Comparison of ENCODE assay signal across 8 mouse cellular contexts in the genomic region with DNA sequence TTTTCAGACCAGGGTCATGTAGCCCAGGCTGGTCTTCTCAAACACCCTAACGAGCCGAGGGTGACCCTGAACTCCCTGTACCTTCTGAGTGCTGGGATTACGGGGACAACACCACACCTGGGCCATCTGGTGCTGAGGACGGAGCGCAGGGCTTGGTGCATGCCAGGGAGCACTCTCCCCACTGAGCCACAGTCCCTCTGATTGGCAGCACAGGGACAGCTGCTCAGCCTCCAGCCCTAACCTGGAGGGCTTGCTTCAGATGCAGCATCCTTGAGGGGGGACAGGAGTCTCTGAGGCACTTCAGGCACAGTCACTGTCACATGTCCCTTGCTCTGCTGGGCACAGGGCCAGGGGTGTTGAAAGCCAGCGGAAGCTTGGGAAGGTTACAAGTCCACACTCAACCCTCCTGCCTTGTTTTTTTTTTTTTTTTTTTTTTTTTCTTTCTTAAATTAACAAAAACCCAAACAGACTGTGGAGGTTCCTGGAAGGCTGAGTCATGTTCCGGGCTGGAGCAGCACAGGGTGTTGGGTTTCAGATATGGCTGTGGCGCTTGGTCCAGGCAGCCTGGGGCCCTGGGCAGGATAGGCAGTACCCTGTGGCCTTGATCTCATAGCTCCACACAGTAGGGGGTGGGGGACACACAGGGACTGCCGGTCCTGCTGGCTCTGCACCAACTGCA. TPM values are rescaled to one million over a fixed set of nuclear protein-coding genes. Genes with fewer than 3 reads are reported as not detected.
A peak's percentile ranks its signal among the peaks of the same experiment; 100 is the strongest.
DNase-seq lines count a peak whose midpoint lies in the region; ATAC-seq and TF ChIP-seq lines count a peak whose summit lies in the region.

No protein-coding gene starts in this region.

- TF ChIP-seq POLR2A in liver, adult 2 months (IDR thresholded peaks at IDR 0.05; ENCODE audit: extremely low read depth, insufficient read depth, low read length) = no peak

- no peak overlapping the region for H3K4me2 ChIP-seq in embryonic facial prominence, embryonic 12.5 days (replicated peaks)
- peak overlapping the region; percentile 12; the same call in 1 of the 2 replicates for H3K4me2 ChIP-seq in kidney, embryonic 16.5 days (replicated peaks; ENCODE audit: low read depth, low read length)
- no peak overlapping the region for H3K4me2 ChIP-seq in midbrain, embryonic 16.5 days (ENCODE audit: low read length)
- no peak overlapping the region for H3K4me2 ChIP-seq in stomach, embryonic 16.5 days (ENCODE audit: low read depth, low read length)

- peak overlapping the region; percentile 78 for H3K27ac ChIP-seq in embryonic facial prominence, embryonic 12.5 days
- H3K27ac ChIP-seq in heart, embryonic 10.5 days = peak overlapping the region; percentile 85
- H3K27ac ChIP-seq in kidney, embryonic 16.5 days (ENCODE audit: low read length) = peak overlapping the region; percentile 90
- peak overlapping the region; percentile 84 for H3K27ac ChIP-seq in liver, adult 2 months (replicated peaks; ENCODE audit: insufficient read depth, low read depth, low read length)
- H3K27ac ChIP-seq in midbrain, embryonic 16.5 days (ENCODE audit: low read length) = no peak overlapping the region
- H3K27ac ChIP-seq in stomach, embryonic 16.5 days (ENCODE audit: low read length) = peak overlapping the region; percentile 92

- H3K36me3 ChIP-seq in embryonic facial prominence, embryonic 12.5 days = no peaks in the 10 kb centered on the region
- peaks cover 30% of the 10 kb centered on the region for H3K36me3 ChIP-seq in heart, embryonic 10.5 days
- no peaks in the 10 kb centered on the region; the same call in 1 of the 2 replicates for H3K36me3 ChIP-seq in kidney, embryonic 16.5 days (ENCODE audit: insufficient read depth, low read length)
- no peaks in the 10 kb centered on the region for H3K36me3 ChIP-seq in liver, adult 2 months (ENCODE audit: control insufficient read depth, insufficient read depth, low read length)
- no peaks in the 10 kb centered on the region for H3K36me3 ChIP-seq in midbrain, embryonic 16.5 days (ENCODE audit: control insufficient read depth, insufficient read depth, low read length)
- H3K36me3 ChIP-seq in stomach, embryonic 16.5 days (ENCODE audit: control insufficient read depth, insufficient read depth, low read length) = no peaks in the 10 kb centered on the region

- ATAC-seq in embryonic facial prominence, embryonic 12.5 days (ENCODE audit: insufficient number of reproducible peaks, insufficient read depth, low FRiP score, low TSS enrichment) = peak; percentile 84; the same call in 1 of the 2 replicates
- ATAC-seq in kidney, embryonic 16.5 days (ENCODE audit: low FRiP score, low TSS enrichment) = peak; percentile 88
- ATAC-seq in midbrain, embryonic 16.5 days = 0 out of 2 replicates have a peak, but pooled peaks have one; percentile 33
- peak; percentile 89 for ATAC-seq in stomach, embryonic 16.5 days (ENCODE audit: insufficient read depth, low FRiP score)

- WGBS in embryonic facial prominence, embryonic 12.5 days = 51% methylated on average over 9 of the region's 9 CpGs
- 54% methylated on average over 9 of the region's 9 CpGs for WGBS in heart, embryonic 10.5 days
- 37% methylated on average over 9 of the region's 9 CpGs for WGBS in kidney, embryonic 16.5 days
- 10% methylated on average over 9 of the region's 9 CpGs for WGBS in liver, adult 2 months
- 68% methylated on average over 9 of the region's 9 CpGs for WGBS in midbrain, embryonic 16.5 days
- 48% methylated on average over 9 of the region's 9 CpGs for WGBS in stomach, embryonic 16.5 days

- H3K79me2 ChIP-seq in liver, adult 2 months (ENCODE audit: control insufficient read depth, insufficient read depth, low read length) = peaks cover 3% of the 10 kb centered on the region; the same call in 1 of the 2 replicates

- no peaks in the 10 kb centered on the region for H3K27me3 ChIP-seq in embryonic facial prominence, embryonic 12.5 days
- H3K27me3 ChIP-seq in heart, embryonic 10.5 days (ENCODE audit: insufficient read depth, poor library complexity, severe bottlenecking) = no peaks in the 10 kb centered on the region
- H3K27me3 ChIP-seq in kidney, embryonic 16.5 days (ENCODE audit: insufficient read depth, low read length) = no peaks in the 10 kb centered on the region
- H3K27me3 ChIP-seq in liver, adult 2 months (ENCODE audit: control insufficient read depth, insufficient read depth, low read length) = no peaks in the 10 kb centered on the region
- H3K27me3 ChIP-seq in midbrain, embryonic 16.5 days (ENCODE audit: control insufficient read depth, insufficient read depth, low read depth, low read length) = no peaks in the 10 kb centered on the region
- no peaks in the 10 kb centered on the region for H3K27me3 ChIP-seq in stomach, embryonic 16.5 days (ENCODE audit: control insufficient read depth, insufficient read depth, low read length)

- DNase-seq in embryo, embryonic 10 days (ENCODE audit: low spot score) = peak; percentile 49
- DNase-seq in embryo, embryonic 9.5 days (ENCODE audit: extremely low spot score) = no peak
- DNase-seq in heart, embryonic 10.5 days (ENCODE audit: low spot score) = peak; percentile 94
- peak; percentile 95 for DNase-seq in liver, adult 2 months (ENCODE audit: extremely low read depth, low read depth, low spot score)

- H3K4me3 ChIP-seq in embryonic facial prominence, embryonic 12.5 days = no peak overlapping the region
- 0 out of 2 replicates have a peak overlapping the region, but pooled peaks have one; percentile 7 for H3K4me3 ChIP-seq in heart, embryonic 10.5 days
- no peak overlapping the region for H3K4me3 ChIP-seq in kidney, embryonic 16.5 days (ENCODE audit: low read length)
- H3K4me3 ChIP-seq in liver, adult 2 months (ENCODE audit: insufficient read depth, low read depth, low read length) = no peak overlapping the region
- no peak overlapping the region for H3K4me3 ChIP-seq in midbrain, embryonic 16.5 days (ENCODE audit: low read depth, low read length)
- no peak overlapping the region for H3K4me3 ChIP-seq in stomach, embryonic 16.5 days (replicated peaks; ENCODE audit: low read length)

- H3K4me1 ChIP-seq in embryonic facial prominence, embryonic 12.5 days = peaks cover 40% of the 10 kb centered on the region
- peaks cover 64% of the 10 kb centered on the region for H3K4me1 ChIP-seq in heart, embryonic 10.5 days
- peaks cover 33% of the 10 kb centered on the region for H3K4me1 ChIP-seq in kidney, embryonic 16.5 days (ENCODE audit: insufficient read depth, low read length)
- peaks cover 44% of the 10 kb centered on the region for H3K4me1 ChIP-seq in liver, adult 2 months (ENCODE audit: control insufficient read depth, insufficient read depth, low read length)
- peaks cover 4% of the 10 kb centered on the region; the same call in 1 of the 2 replicates for H3K4me1 ChIP-seq in midbrain, embryonic 16.5 days (ENCODE audit: control insufficient read depth, insufficient read depth, low read length)
- peaks cover 34% of the 10 kb centered on the region for H3K4me1 ChIP-seq in stomach, embryonic 16.5 days (ENCODE audit: control insufficient read depth, insufficient read depth, low read length)

- no peaks in the 10 kb centered on the region for H3K9me3 ChIP-seq in embryonic facial prominence, embryonic 12.5 days
- H3K9me3 ChIP-seq in heart, embryonic 10.5 days = no peaks in the 10 kb centered on the region
- no peaks in the 10 kb centered on the region for H3K9me3 ChIP-seq in kidney, embryonic 16.5 days (ENCODE audit: low read length)
- H3K9me3 ChIP-seq in midbrain, embryonic 16.5 days (replicated peaks; ENCODE audit: control insufficient read depth, low read length, poor library complexity, severe bottlenecking) = no peaks in the 10 kb centered on the region
- no peaks in the 10 kb centered on the region for H3K9me3 ChIP-seq in stomach, embryonic 16.5 days (replicated peaks; ENCODE audit: control insufficient read depth, low read length)

- TF ChIP-seq CTCF in liver, adult 2 months (IDR thresholded peaks at IDR 0.05; ENCODE audit: low read depth, low read length) = 0 out of 2 replicates have a peak, but pooled peaks have one; percentile 3

- H3K9ac ChIP-seq in embryonic facial prominence, embryonic 12.5 days = no peak overlapping the region
- peak overlapping the region; percentile 49 for H3K9ac ChIP-seq in kidney, embryonic 16.5 days (replicated peaks; ENCODE audit: low read length)
- peak overlapping the region; percentile 44 for H3K9ac ChIP-seq in liver, adult 2 months (ENCODE audit: low read depth, low read length)
- no peak overlapping the region for H3K9ac ChIP-seq in midbrain, embryonic 16.5 days (ENCODE audit: low read depth, low read length)
- peak overlapping the region; percentile 50; the same call in 1 of the 2 replicates for H3K9ac ChIP-seq in stomach, embryonic 16.5 days (ENCODE audit: low read length)

RNA-seq across cellular contexts. Expression of gene Gpx4, which starts 24.0 kb away (rescaled TPM):
- 475 and 505 TPM in 2 replicates for polyA plus RNA-seq in embryonic facial prominence, embryonic 12.5 days (2016; fragmentation: Nextera tagmentation; extraction: Ambion mirVana)
- 767 and 797 TPM in 2 replicates for polyA plus RNA-seq in heart, embryonic 10.5 days (2016; fragmentation: Nextera tagmentation; extraction: Ambion mirVana)
- 617 and 706 TPM in 2 replicates for polyA plus RNA-seq in kidney, embryonic 16.5 days (2015; fragmentation: Nextera tagmentation; extraction: Ambion mirVana)
- 712 and 752 TPM in 2 replicates for total RNA-seq in liver, adult 2 months (2014; rRNA removed)
- polyA plus RNA-seq in liver, adult 2 months (2012; rRNA removed) = 535 and 559 TPM in 2 replicates
- polyA plus RNA-seq in midbrain, embryonic 16.5 days (2015; fragmentation: Nextera tagmentation; extraction: Ambion mirVana) = 509 and 552 TPM in 2 replicates
- 445 and 507 TPM in 2 replicates for polyA plus RNA-seq in stomach, embryonic 16.5 days (2015; fragmentation: Nextera tagmentation; extraction: Ambion mirVana)

RNA-seq across cellular contexts. Expression of gene Polr2e, which starts 31.4 kb away (rescaled TPM):
- 227 and 245 TPM in 2 replicates for polyA plus RNA-seq in embryonic facial prominence, embryonic 12.5 days (2016; fragmentation: Nextera tagmentation; extraction: Ambion mirVana)
- 181 and 233 TPM in 2 replicates for polyA plus RNA-seq in heart, embryonic 10.5 days (2016; fragmentation: Nextera tagmentation; extraction: Ambion mirVana)
- polyA plus RNA-seq in kidney, embryonic 16.5 days (2015; fragmentation: Nextera tagmentation; extraction: Ambion mirVana) = 242 and 248 TPM in 2 replicates
- total RNA-seq in liver, adult 2 months (2014; rRNA removed) = 26.4 and 39.1 TPM in 2 replicates
- polyA plus RNA-seq in liver, adult 2 months (2012; rRNA removed) = 71.1 and 74.6 TPM in 2 replicates
- 124 and 131 TPM in 2 replicates for polyA plus RNA-seq in midbrain, embryonic 16.5 days (2015; fragmentation: Nextera tagmentation; extraction: Ambion mirVana)
- 174 and 180 TPM in 2 replicates for polyA plus RNA-seq in stomach, embryonic 16.5 days (2015; fragmentation: Nextera tagmentation; extraction: Ambion mirVana)

RNA-seq across cellular contexts. Expression of gene Sbno2, which starts 34.4 kb away (rescaled TPM):
- 15.2 and 16.1 TPM in 2 replicates for polyA plus RNA-seq in embryonic facial prominence, embryonic 12.5 days (2016; fragmentation: Nextera tagmentation; extraction: Ambion mirVana)
- 14.8 and 15.6 TPM in 2 replicates for polyA plus RNA-seq in heart, embryonic 10.5 days (2016; fragmentation: Nextera tagmentation; extraction: Ambion mirVana)
- polyA plus RNA-seq in kidney, embryonic 16.5 days (2015; fragmentation: Nextera tagmentation; extraction: Ambion mirVana) = 16.1 and 17.6 TPM in 2 replicates
- total RNA-seq in liver, adult 2 months (2014; rRNA removed) = 8.9 and 11.8 TPM in 2 replicates
- polyA plus RNA-seq in liver, adult 2 months (2012; rRNA removed) = 19.2 and 25.9 TPM in 2 replicates
- polyA plus RNA-seq in midbrain, embryonic 16.5 days (2015; fragmentation: Nextera tagmentation; extraction: Ambion mirVana) = 11.6 and 12.5 TPM in 2 replicates
- 17.2 and 19.0 TPM in 2 replicates for polyA plus RNA-seq in stomach, embryonic 16.5 days (2015; fragmentation: Nextera tagmentation; extraction: Ambion mirVana)

RNA-seq across cellular contexts. Expression of gene Stk11, which starts 44.6 kb away (rescaled TPM):
- polyA plus RNA-seq in embryonic facial prominence, embryonic 12.5 days (2016; fragmentation: Nextera tagmentation; extraction: Ambion mirVana) = 17.2 and 18.5 TPM in 2 replicates
- polyA plus RNA-seq in heart, embryonic 10.5 days (2016; fragmentation: Nextera tagmentation; extraction: Ambion mirVana) = 12.4 and 17.8 TPM in 2 replicates
- polyA plus RNA-seq in kidney, embryonic 16.5 days (2015; fragmentation: Nextera tagmentation; extraction: Ambion mirVana) = 18.2 and 20.2 TPM in 2 replicates
- 71.5 and 75.0 TPM in 2 replicates for total RNA-seq in liver, adult 2 months (2014; rRNA removed)
- 96.8 and 110 TPM in 2 replicates for polyA plus RNA-seq in liver, adult 2 months (2012; rRNA removed)
- 14.2 and 15.4 TPM in 2 replicates for polyA plus RNA-seq in midbrain, embryonic 16.5 days (2015; fragmentation: Nextera tagmentation; extraction: Ambion mirVana)
- 14.5 and 14.8 TPM in 2 replicates for polyA plus RNA-seq in stomach, embryonic 16.5 days (2015; fragmentation: Nextera tagmentation; extraction: Ambion mirVana)

RNA-seq across cellular contexts. Expression of gene Arhgap45, which starts 54.5 kb away (rescaled TPM):
- 7.1 and 8.1 TPM in 2 replicates for polyA plus RNA-seq in embryonic facial prominence, embryonic 12.5 days (2016; fragmentation: Nextera tagmentation; extraction: Ambion mirVana)
- 12.0 and 16.7 TPM in 2 replicates for polyA plus RNA-seq in heart, embryonic 10.5 days (2016; fragmentation: Nextera tagmentation; extraction: Ambion mirVana)
- polyA plus RNA-seq in kidney, embryonic 16.5 days (2015; fragmentation: Nextera tagmentation; extraction: Ambion mirVana) = 10.5 and 11.3 TPM in 2 replicates
- 4.5 and 4.6 TPM in 2 replicates for total RNA-seq in liver, adult 2 months (2014; rRNA removed)
- 7.7 and 10.9 TPM in 2 replicates for polyA plus RNA-seq in liver, adult 2 months (2012; rRNA removed)
- polyA plus RNA-seq in midbrain, embryonic 16.5 days (2015; fragmentation: Nextera tagmentation; extraction: Ambion mirVana) = 1.2 TPM in 2 replicates
- 7.8 and 9.7 TPM in 2 replicates for polyA plus RNA-seq in stomach, embryonic 16.5 days (2015; fragmentation: Nextera tagmentation; extraction: Ambion mirVana)

Comparison
In these comparisons a context has a peak if more than half of its experiments do, and no peak if none do; other contexts are left out.
1. ATAC-seq: peak in every context shown above with its lines; median percentile 89 in stomach, embryonic 16.5 days; 88 in kidney, embryonic 16.5 days; 84 in embryonic facial prominence, embryonic 12.5 days; 33 in midbrain, embryonic 16.5 days.
2. H3K9ac ChIP-seq: peak in kidney, embryonic 16.5 days (single experiment), liver, adult 2 months (single experiment) and stomach, embryonic 16.5 days (single experiment); none in embryonic facial prominence, embryonic 12.5 days (single experiment) and midbrain, embryonic 16.5 days (single experiment).